Mouse (Mus musculus): ENCODE measurements at regions not wholly inside any gene's neighbourhood (a gene's known extent, or its start where the extent isn't known, plus 50 kb on each side); places are given as distances from the start of the nearest gene placed in this dataset.

DNA sequence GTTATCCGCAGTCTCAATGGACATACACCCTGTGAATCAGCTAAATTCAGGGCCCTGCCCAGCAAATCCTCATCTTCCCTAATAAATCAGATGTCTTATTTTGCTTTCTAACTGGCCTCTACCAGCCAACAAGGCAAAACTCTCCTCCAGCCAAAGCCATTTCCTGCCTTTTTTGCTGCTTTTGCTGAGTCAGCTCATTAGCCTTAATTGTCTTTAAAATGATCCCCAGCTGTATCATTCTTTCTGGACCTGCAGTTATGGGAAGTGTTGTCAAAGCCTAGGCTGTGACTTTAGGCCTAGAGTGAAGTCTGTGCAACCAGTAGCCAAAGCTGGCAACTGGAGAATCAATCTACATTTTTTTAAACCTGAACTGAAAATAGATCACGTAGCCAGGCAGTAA is 81.4 kb downstream of the Mtpn start:
- in situ Hi-C loops (cut with MboI; ENCODE audit: low sequenced_read_pairs): no loop called here

DNA sequence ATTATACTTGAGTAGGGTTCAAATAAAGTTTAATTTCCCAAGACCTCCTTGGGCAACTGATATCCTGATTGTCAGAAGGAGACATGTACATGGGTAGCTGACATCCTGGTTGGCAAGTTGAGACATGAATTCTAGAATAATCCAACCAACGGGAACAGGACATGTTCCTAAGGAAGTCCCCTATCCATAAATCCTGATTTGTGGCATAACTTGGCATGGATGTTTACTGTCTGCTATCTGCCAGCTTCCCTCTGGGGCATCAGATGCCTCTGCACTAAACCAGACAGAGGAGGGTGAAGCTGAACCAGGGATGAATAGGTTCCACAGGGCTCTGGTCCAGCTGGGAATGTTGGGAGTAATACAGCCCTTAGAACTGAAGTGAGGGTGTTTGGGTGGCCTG is 94.7 kb downstream of the Mtpn start:
- in situ Hi-C loops (cut with MboI; ENCODE audit: low sequenced_read_pairs): no loop called here

DNA sequence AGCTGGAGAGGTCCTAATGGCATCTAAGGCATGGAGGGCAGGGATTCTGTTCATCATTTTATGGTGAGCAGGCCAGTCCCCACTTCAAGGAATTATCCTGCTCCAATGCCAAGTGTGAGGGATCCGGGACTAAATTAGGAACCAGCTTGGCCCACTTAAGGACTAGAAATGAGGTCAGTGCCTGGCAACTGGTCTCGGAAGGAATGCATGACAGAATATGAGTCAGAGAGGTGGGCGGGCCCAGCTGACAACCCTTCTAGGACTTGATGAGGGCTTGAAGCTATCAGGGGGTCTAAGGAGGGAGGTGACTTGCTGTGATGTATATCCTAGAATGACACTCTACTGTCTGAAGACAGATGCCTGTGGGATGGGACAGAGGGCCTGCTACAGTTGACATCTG is 100.4 kb upstream of the Fam180a start:
- in situ Hi-C loops (cut with MboI; ENCODE audit: low sequenced_read_pairs): no loop called here

DNA sequence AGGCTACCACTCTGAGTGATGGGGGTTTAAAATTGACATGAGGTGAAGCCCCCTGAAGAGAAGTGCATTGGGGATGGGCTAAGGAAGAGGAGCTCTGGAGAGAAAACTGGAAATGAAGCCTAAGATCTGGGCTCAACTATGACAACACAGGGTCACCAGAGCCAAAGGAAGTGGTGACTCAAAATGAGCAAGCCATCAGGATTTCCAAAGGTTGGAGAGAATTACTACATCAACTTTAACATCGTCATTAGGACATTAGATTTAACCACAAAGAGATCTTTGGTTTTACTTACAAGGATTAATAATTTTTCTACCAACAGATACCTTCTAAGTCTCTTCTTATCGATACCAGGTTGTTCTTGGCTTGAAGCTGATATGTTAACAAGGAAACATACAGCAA is 98.6 kb upstream of the Fam180a start:
- in situ Hi-C loops (cut with MboI; ENCODE audit: low sequenced_read_pairs): no loop called here

DNA sequence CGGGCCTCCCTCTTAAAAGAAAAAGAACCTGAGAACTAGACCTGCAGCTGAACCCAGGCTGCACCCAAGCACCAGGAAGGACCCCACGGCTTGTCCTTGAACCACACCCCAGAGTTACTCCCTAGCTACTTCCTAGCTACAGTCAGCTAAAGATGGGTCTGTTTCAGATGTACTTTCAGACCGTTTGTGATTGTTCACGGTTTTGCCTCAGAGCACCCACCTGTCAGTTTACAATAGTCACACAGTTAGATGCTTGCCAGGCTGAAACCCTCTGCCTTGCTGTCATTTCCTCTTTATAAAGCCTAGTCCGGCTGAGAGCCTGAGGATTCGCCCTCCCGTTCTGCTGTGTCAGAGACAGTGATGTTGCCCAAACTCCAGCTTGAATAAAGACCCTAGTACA is 95.0 kb upstream of the Fam180a start:
- in situ Hi-C loops (cut with MboI; ENCODE audit: low sequenced_read_pairs): no loop called here

DNA sequence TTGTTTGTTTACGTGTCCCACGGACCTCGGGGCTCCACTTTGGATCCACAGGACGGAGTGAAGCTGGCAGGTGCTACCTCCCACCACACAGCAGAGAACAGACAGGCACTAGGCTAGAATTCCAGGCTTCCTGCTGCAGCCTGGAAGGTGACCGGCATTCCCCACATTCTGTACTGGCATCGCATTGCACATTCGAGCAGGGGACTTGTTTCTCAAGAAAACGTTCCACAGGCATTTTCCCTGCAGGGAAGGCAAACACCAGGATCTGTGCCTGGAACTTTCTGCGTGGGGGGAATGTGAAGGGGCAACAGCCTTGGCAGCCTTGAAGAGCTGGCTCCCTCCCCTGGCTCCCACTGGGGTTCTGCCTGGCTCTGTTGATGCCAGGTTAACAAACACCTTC is 79.1 kb upstream of the Fam180a start:
- in situ Hi-C loops (cut with MboI; ENCODE audit: low sequenced_read_pairs): no loop called here

DNA sequence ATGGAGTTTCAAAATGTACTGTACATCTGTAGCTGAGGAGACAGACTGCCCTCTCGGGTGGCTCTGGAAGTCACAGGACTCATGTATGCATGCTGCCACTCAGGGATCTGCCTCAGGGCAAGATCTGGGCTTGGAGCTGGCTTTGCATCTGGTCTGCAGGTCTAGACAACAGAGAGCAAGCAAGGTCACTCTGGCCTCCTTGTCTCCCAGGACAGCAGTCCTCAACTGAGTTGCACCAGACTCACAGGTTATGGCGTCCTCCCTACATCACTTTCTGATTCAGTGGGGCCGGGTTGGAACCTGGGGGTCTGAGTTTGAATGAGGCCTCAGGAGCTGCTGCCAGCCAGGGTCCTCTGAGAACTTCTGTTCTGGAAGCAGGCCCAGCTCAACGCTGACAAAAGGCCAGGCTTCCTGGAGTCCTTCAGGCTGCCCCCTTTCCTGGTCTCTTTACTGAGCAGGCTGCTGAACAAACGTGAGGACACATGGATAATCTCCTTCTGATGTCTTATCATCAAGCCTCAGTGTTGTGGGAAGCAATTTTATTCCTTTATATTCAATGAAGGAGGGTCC is 77.5 kb upstream of the Fam180a start:
- in situ Hi-C loops (cut with MboI; ENCODE audit: low sequenced_read_pairs): no loop called here

DNA sequence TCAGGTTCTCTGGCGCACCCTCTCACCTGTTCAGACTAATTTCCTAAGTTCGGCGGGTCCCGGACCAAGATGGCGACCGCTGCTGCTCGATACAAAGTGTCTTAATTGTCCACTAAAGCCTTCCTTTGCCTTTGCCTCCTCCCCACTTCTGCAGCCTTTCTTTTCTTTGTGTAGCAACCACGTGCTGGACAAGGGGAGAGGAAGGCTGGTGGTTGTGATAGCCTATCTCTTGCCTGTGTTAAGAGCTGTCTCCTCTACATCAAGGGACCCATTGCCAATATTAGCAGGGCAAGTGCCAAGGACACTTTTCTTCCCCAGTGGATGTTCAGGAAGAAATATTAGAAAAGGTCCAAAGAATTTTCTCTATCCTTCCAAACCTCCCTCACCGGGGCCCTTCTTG is 69.8 kb upstream of the Fam180a start:
- in situ Hi-C loops (cut with MboI; ENCODE audit: low sequenced_read_pairs): no loop called here

DNA sequence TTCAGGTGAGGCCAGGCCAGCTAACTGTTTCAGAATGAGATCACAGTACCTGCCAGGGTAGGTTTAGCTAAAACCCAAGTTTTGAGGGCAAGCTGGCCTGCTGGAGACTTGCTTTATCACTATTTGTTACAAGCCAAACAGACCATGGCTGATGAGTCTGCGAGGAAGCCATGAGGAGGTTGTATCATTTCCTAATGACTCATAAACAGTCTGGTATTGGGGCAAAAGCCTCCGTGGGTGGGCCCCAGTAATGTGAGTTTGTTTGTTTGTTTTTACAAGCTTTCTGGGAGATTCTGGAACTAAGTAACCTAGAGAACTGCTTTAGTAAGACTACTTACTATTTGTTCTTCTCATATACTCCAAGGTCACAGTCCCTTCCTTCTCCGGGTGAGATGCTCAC is 62.9 kb upstream of the Fam180a start:
- in situ Hi-C loops (cut with MboI; ENCODE audit: low sequenced_read_pairs): loop anchor here (10.0 kb wide), 1 partner anchor 176 kb away; no protein-coding TSS in a partner anchor

DNA sequence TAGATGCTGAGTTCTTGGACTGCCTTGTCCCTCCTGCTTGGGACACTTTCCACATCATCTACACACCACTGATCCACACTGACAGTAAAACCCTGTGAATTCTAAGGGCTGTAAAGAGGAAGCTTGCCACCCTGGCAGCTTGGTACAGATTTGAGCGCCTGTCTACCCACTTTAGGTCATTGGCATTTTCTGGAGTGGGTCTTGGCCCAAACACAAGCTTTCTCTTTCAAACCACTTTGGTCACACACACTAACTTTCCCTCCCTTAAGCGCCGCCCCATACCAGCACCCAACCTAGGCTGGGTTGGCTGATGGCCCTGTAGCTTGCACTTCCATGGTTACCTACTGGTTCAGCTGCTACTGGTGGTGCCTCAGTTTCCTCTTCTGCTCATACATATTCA is 55.6 kb upstream of the Fam180a start:
- in situ Hi-C loops (cut with MboI; ENCODE audit: low sequenced_read_pairs): loop anchor here (10.0 kb wide), 1 partner anchor 183 kb away; no protein-coding TSS in a partner anchor

DNA sequence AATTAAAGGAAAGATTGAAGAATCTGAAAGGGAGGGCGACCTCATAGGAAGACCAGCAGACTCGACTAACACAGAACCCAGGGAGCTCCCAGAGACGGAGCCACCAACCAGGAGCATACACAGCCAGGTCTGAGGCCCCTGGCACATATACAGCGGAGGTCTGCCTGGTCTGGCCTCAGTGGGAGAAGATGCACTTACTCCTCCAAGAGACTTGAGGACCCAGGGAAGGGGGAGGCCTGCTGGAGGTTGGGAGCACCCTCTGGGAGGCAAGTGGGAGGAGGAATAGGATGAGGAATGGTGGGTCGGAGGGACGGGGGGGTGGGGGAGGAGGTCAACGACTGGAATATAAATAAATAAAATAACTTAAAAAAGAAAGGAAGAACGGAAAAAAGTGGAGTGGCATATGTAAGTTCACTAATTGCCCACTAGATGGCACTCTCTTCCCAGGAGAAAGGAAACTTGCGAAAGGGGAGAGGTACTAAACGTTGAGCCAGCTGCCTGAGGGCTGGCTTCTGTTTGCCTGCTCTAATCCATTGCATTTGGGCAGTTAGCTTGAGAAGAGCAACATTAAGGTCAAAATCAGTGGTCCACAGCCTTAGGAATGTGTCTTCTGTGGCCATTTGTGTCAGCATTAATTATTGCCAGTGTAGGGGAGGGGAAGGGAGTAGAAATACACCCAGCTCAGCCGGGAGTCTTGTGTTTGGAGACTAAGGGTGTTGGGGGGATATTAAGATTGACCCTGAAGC is 55.0 kb upstream of the Fam180a start:
- in situ Hi-C loops (cut with MboI; ENCODE audit: low sequenced_read_pairs): loop anchor here (10.0 kb wide), 1 partner anchor 184 kb away; no protein-coding TSS in a partner anchor

DNA sequence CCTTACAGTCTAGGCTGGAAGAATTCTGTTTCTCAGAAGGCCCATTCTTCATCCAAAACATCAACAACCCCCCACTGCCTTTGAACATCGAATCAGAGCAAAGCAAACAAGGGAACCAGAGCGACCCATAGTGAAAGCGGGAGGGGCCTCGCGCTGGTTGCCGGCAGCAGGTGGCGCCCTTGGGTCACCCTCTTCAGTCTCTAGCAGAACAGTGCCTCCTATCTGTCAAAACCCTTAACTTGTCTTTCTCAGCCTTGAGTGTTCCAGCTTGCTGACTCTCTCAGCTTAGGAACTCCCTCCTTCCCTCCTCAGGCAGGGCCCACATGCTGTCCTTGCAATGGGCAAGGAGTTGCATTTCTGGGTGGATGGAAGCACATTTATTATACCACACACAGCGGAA is 53.9 kb upstream of the Fam180a start:
- in situ Hi-C loops (cut with MboI; ENCODE audit: low sequenced_read_pairs): loop anchor here (10.0 kb wide), 1 partner anchor 185 kb away; no protein-coding TSS in a partner anchor

DNA sequence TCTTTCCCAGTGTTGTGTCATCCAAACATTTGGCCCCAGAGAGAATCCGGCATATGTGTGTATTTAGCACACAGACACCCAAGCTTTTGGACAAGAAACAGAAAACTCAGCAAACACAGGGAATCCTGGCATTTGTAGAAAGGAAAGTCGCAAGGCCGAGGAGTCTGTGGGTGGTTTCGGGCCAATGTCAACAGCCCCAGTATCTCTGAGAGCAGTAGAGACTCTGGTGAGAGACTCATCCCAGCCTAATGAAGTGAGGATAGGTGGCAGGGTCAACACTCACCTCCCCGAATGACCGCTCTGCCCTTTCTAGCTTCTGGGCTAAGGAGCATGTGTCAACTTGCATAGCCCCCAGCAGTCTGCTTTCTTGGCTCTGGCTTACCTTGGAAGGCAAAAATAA is 52.9 kb upstream of the Fam180a start:
- in situ Hi-C loops (cut with MboI; ENCODE audit: low sequenced_read_pairs): no loop called here

DNA sequence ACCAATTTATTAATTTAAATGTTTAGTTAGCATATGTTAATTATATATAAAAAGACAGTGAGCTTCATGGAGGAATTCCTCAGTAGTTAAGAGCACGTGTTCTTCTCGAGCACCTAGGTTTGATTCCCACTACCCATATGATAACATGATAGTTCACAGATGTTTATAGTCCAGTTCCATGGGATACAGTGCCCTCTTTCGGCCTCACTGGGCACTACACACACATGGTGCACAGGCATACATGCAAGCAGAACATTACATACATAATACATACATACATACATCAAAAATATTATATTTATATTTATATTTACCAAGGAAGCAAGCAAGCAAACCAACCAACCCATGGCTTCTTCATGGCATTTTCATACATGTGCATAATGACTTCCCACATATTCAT is 51.6 kb upstream of the Fam180a start:
- in situ Hi-C loops (cut with MboI; ENCODE audit: low sequenced_read_pairs): no loop called here

DNA sequence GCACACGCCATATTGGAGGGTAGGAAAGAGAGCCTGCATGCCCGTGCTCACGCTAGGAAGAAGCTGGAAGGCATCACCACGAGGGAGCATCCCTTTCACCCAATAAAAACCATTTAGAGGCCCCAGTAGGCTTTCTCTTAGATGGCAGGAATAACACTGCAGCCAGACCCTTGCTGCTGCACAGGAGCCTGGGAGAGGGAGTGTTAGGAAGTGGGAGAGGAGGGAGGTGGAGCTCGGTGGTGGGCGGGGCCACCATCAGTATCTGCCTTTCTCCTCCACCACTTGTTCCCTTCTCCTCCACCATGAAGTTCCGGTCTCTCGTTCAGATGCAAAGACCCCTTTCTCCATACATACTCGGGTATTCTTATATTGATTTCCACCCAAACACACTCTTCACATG is 50.6 kb upstream of the Fam180a start:
- in situ Hi-C loops (cut with MboI; ENCODE audit: low sequenced_read_pairs): no loop called here

Data from CH12F3 (cell line).